Mouse (Mus musculus) left cerebral cortex, adult 2 months (tissue): ENCODE measurements around the gene Gm26566. TPM values are rescaled to one million over a fixed set of nuclear protein-coding genes. Genes with fewer than 3 reads are reported as not detected.
"Not testable (repeated sequence)": the region's sequence is repeated elsewhere in the genome, so short reads cannot be mapped to it uniquely, and the experiment has no call there.

Experiments
- DNase-seq, 2 experiments: peaks; one replicate each; pipeline ENCODE4 v3.0.0; 2021 to 2022; ENCODE audit warnings: low spot score in 2 of 2, mixed read lengths in 1 of 2; ENCODE audit errors: extremely low spot score in 1 of 2
- H3K27ac ChIP-seq: fragments of 200-600 bp; 2 replicates; pipeline ENCODE4 v1.8.1; 2022
- H3K4me3 ChIP-seq: fragments of 200-600 bp; 2 replicates; pipeline ENCODE4 v1.8.1; 2022
- CTCF ChIP-seq: fragments of 200-600 bp; IDR thresholded peaks from 2 replicates; pipeline ENCODE4 v1.8.1; 2022; ENCODE audit warnings: antibody characterized with exemption, mild to moderate bottlenecking, moderate library complexity
- intact Hi-C: fragments of 180-260 bp; cut with DNase I; formaldehyde crosslinking; loops from one replicate; pipeline ENCODE4 v1.15.1; 2025
- total RNA-seq, 2 experiments: library from RNA; stranded (reverse); gene quantifications; 2 replicates each; pipeline ENCODE4 v1.2.3; 2021

The Gm26566 gene
- total RNA-seq, 2 experiments from 2014 or later: 0.79 to 1.1 TPM

DNA sequence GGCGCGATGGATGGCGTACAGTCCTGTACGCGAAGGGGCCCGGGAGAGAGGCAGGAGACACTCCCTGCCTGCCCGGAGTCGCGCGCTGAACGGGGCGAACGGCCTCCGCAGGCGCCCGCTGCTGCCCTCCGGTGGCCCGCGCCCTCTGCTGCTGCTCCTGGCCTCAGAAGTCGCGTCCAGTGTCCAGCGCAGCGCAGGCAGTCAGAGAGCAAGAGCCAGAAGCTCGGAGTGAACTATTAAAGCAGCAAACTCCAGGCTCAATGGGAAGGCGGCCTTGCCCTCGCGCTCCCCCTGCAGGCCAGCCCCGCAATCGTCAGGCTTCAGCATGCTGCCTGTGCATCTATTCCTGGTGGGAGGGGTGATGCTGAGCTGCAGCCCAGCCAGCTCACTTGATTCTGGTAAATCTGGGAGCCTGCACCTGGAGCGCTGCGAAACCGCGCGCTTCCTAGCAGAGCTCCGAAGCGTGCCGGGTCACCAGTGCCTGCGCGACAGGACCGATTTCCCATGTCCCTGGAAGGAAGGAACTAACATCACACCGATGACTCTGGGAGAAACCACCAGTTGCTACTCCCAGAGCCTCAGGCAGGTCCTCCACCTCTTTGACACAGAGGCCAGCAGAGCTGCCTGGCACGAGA is 41.9 kb downstream of the Gm26566 start:
- DNase-seq: peak in 1 of 2 experiments; percentile 22
- TF ChIP-seq CTCF: peak; percentile 53
- H3K4me3 ChIP-seq, H3K27ac ChIP-seq, intact Hi-C loops: not testable (repeated sequence)

Other genes starting within 250 kb of the Gm26566 start
- not detected for gene Ifnb1, start 199.0 kb upstream of the Gm26566 start, total RNA-seq
- gene Ifna15, start 163.6 kb upstream of the Gm26566 start, total RNA-seq: not detected
- gene Ifna14, start 150.0 kb upstream of the Gm26566 start, total RNA-seq: not detected
- gene Ifna9, start 129.4 kb upstream of the Gm26566 start, total RNA-seq: not detected
- not detected for gene Ifna12, start 118.4 kb upstream of the Gm26566 start, total RNA-seq
- gene C87499, start 87.4 kb upstream of the Gm26566 start, total RNA-seq: not detected
- not detected for gene Ifna13, start 77.3 kb upstream of the Gm26566 start, total RNA-seq
- not detected for gene Ifna16, start 44.9 kb upstream of the Gm26566 start, total RNA-seq
- not detected for gene Ifna2, start 37.9 kb upstream of the Gm26566 start, total RNA-seq
- gene Ifnab, start 30.4 kb upstream of the Gm26566 start, total RNA-seq: not detected
- 10 to 100 TPM; 96.7 to 97.8 TPM for gene Klhl9, start 660 bp downstream of the Gm26566 start, total RNA-seq
- not detected for gene Gm13271, start 33.1 kb downstream of the Gm26566 start, total RNA-seq
- gene Gm13283, start 38.3 kb downstream of the Gm26566 start, total RNA-seq: not detected
- gene Gm13290, start 52.0 kb downstream of the Gm26566 start, total RNA-seq: not detected
- not detected for gene Gm13289, start 55.1 kb downstream of the Gm26566 start, total RNA-seq
- not detected for gene Gm13272, start 58.0 kb downstream of the Gm26566 start, total RNA-seq
- gene Ifnz, start 60.3 kb downstream of the Gm26566 start, total RNA-seq: not detected
- not detected for gene Gm13276, start 63.9 kb downstream of the Gm26566 start, total RNA-seq
- gene Gm13277, start 66.8 kb downstream of the Gm26566 start, total RNA-seq: not detected
- gene Gm13278, start 69.7 kb downstream of the Gm26566 start, total RNA-seq: not detected
- gene Gm13275, start 72.7 kb downstream of the Gm26566 start, total RNA-seq: not detected
- not detected for gene Gm13279, start 75.6 kb downstream of the Gm26566 start, total RNA-seq
- not detected for gene Gm13285, start 77.9 kb downstream of the Gm26566 start, total RNA-seq
- gene Gm13287, start 81.4 kb downstream of the Gm26566 start, total RNA-seq: not detected
- gene Gm13288, start 83.7 kb downstream of the Gm26566 start, total RNA-seq: not detected
- gene Ifna7, start 94.4 kb downstream of the Gm26566 start, total RNA-seq: not detected
- gene Ifna11, start 98.2 kb downstream of the Gm26566 start, total RNA-seq: not detected
- gene Ifna6, start 105.6 kb downstream of the Gm26566 start, total RNA-seq: not detected
- gene Ifna5, start 113.7 kb downstream of the Gm26566 start, total RNA-seq: not detected
- not detected for gene Ifna4, start 120.1 kb downstream of the Gm26566 start, total RNA-seq
- not detected for gene Ifna1, start 128.3 kb downstream of the Gm26566 start, total RNA-seq
- gene Ifne, start 158.4 kb downstream of the Gm26566 start, total RNA-seq: not detected